Mouse (Mus musculus) CH12.LX (cell line): ENCODE data around the gene Hunk.

Experiments
- CHD2 ChIP-seq: IDR thresholded peaks from 2 replicates; pipeline ENCODE4 v1.6.1; 2011; ENCODE audit warnings: low read length, improper control_type of control experiment
- CTCF ChIP-seq, 2 experiments: IDR thresholded peaks in 1 of 2; conservative IDR thresholded peaks in 1 of 2; 2 replicates each; pipeline ENCODE4 v1.5.1; 2011 to 2012; ENCODE audit warnings: low read depth in 2 of 2, low read length in 2 of 2, improper control_type of control experiment in 1 of 2, inconsistent platforms in 1 of 2, mild to moderate bottlenecking in 1 of 2, moderate library complexity in 1 of 2
- EP300 ChIP-seq: IDR thresholded peaks from 2 replicates; pipeline ENCODE4 v1.6.1; 2011; ENCODE audit warnings: low read length, improper control_type of control experiment
- KAT2A ChIP-seq: IDR thresholded peaks from 2 replicates; pipeline ENCODE4 v1.6.1; 2012; ENCODE audit warnings: low read length, improper control_type of control experiment, inconsistent platforms; ENCODE audit not compliant: insufficient replicate concordance
- MAFK ChIP-seq: IDR thresholded peaks from 2 replicates; pipeline ENCODE4 v1.6.1; 2011; ENCODE audit warnings: low read length, improper control_type of control experiment; ENCODE audit not compliant: insufficient replicate concordance
- POLR2A ChIP-seq: IDR thresholded peaks from 2 replicates; pipeline ENCODE4 v1.6.1; 2011; ENCODE audit warnings: low read depth, mild to moderate bottlenecking, improper control_type of control experiment, low read length

GRCm38 (mm10) chr16:90505252-90505651 is 119.4 kb downstream of the Hunk start:
- TF ChIP-seq EP300 (no peak), POLR2A (no peak), CTCF (conservative IDR thresholded peaks at IDR 0.05 in 1 of 2, IDR thresholded peaks at IDR 0.05 in 1 of 2; ENCODE audit: low read depth in 2 of 2, low read length in 2 of 2) (no peak), MAFK (no peak), KAT2A (no peak), CHD2 (no peak)
